Mouse (Mus musculus): ENCODE data around the gene Slc25a33. TPM values are rescaled to one million over a fixed set of nuclear protein-coding genes. Genes with fewer than 3 reads are reported as not detected.

Slc25a33 gene
- total and polyA plus RNA-seq, 3 experiments, result 20.3 to 26.0 (median 22.3) TPM

DNA sequence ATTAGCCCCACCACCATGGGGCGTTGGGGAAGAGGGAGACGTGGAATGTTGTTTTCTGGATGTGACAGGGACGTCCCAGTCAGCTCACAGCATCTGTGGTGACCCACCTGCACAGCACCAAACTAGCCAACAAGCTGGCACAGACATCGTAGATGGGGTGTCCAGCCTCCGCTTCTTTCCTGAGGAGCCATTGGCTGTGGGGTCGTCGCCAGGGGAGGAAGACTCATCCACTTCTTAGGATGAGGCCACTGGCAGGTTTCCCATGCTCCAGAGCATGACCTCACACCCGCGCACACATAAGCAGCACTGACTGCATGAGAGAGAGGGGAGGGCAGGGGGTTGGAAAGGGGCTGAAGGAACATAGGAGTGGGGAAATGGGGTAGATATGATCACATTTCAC, 5.9 kb upstream of the Slc25a33 start:
- H3K4me1 ChIP-seq (ENCODE audit: control insufficient read depth, insufficient read depth, low read length), result peaks cover 17% of the 10 kb centered on the region
- WGBS, result 74% methylated on average over 9 of the region's 9 CpGs
- TF ChIP-seq CTCF (IDR thresholded peaks at IDR 0.05) (no peak), EP300 (IDR thresholded peaks at IDR 0.05; ENCODE audit: insufficient read depth, low read depth, low read length) (no peak), POLR2A (IDR thresholded peaks at IDR 0.05; ENCODE audit: insufficient read depth, low read depth, low read length) (no peak)
- H3K27ac ChIP-seq, result no peak overlapping the region; the same call in 1 of the 2 replicates
- intact Hi-C loops (cut with DNase I), result loop anchor here (5.0 kb wide), 1 partner anchor 312 kb away; no protein-coding TSS in a partner anchor
- no peak for DNase-seq
- no peak overlapping the region for H3K9ac ChIP-seq (ENCODE audit: low read depth, low read length)
- no peaks in the 10 kb centered on the region for H3K27me3 ChIP-seq (ENCODE audit: control insufficient read depth, insufficient read depth, low read length)
- no peaks in the 10 kb centered on the region for H3K79me2 ChIP-seq (replicated peaks; ENCODE audit: control insufficient read depth, insufficient read depth, low read length)
- no peaks in the 10 kb centered on the region for H3K36me3 ChIP-seq (ENCODE audit: control insufficient read depth, insufficient read depth, low read length)
- H3K4me3 ChIP-seq, result no peak overlapping the region

DNA sequence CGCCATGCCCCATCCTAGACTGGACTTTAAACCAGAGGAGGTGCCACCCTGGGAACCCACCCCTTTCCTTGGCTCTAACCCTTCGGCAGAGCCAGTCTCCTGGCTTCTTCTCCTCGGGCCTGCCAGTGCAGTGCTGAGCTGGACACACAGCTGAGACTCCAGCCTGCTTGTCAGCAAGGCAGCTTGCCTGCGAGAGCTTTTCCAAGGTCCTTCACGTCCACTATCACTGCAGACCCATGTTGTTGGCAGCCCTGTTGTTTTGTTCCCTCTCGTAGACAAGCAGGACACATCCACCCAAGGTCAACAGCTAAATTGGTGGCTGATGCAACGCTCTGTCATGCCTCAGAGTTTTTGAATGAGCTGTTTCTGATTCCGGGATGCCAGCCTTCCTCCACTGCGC, 3.0 kb upstream of the Slc25a33 start:
- TF ChIP-seq EP300 (IDR thresholded peaks at IDR 0.05; ENCODE audit: insufficient read depth, low read depth, low read length) (peak; percentile 94), CTCF (IDR thresholded peaks at IDR 0.05) (no peak), POLR2A (IDR thresholded peaks at IDR 0.05; ENCODE audit: insufficient read depth, low read depth, low read length) (peak; percentile 54)
- 0 out of 2 replicates have a peak overlapping the region, but pooled peaks have one; percentile 18 for H3K9ac ChIP-seq (ENCODE audit: low read depth, low read length)
- H3K27me3 ChIP-seq (ENCODE audit: control insufficient read depth, insufficient read depth, low read length), result no peaks in the 10 kb centered on the region
- H3K4me3 ChIP-seq, result no peak overlapping the region
- no peaks in the 10 kb centered on the region for H3K79me2 ChIP-seq (replicated peaks; ENCODE audit: control insufficient read depth, insufficient read depth, low read length)
- WGBS, result 53% methylated on average over 9 of the region's 9 CpGs
- intact Hi-C loops (cut with DNase I), result loop anchor here (5.0 kb wide), 1 partner anchor 315 kb away; no protein-coding TSS in a partner anchor
- peak; percentile 55 to 79 for DNase-seq
- H3K36me3 ChIP-seq (ENCODE audit: control insufficient read depth, insufficient read depth, low read length), result no peaks in the 10 kb centered on the region
- H3K27ac ChIP-seq, result peak overlapping the region; percentile 85
- peaks cover 17% of the 10 kb centered on the region for H3K4me1 ChIP-seq (ENCODE audit: control insufficient read depth, insufficient read depth, low read length)

DNA sequence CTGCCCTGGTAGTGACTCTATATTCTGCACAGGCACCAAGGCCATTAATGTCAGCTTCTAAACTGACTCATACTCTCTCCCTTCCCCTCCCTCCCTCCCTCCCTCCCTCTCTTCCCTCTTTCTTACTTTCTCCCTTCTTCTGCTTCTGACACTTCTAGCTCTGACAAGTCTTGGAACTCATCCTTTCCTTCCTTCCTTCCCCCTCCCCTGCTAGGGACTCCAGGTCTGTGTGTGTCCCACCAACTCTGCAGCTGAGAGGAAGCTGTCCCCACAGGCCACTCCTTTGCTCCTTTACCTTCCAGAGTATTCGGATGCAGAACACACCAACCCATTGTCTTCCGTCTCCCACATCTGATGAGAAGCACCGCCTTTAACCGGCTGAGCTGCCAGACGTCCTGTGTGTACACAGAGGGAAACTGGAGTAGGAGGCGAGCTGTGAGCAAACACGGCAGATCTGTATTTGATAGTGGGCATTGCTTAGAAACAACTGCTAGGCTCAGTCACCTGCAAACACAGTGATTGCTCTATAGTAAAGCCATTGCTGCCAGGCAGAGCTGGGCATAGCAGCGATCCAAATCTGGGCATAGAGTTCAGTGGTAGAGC, 1.8 kb upstream of the Slc25a33 start:
- WGBS, result 24% methylated on average over 8 of the region's 8 CpGs
- DNase-seq, result no peak
- Histone ChIP-seq H3K79me2 (replicated peaks; ENCODE audit: control insufficient read depth, insufficient read depth, low read length) (no peaks in the 10 kb centered on the region), H3K27me3 (ENCODE audit: control insufficient read depth, insufficient read depth, low read length) (no peaks in the 10 kb centered on the region), H3K4me3 (no peak overlapping the region), H3K36me3 (ENCODE audit: control insufficient read depth, insufficient read depth, low read length) (no peaks in the 10 kb centered on the region), H3K9ac (ENCODE audit: low read depth, low read length) (no peak overlapping the region), H3K27ac (peak overlapping the region; percentile 68), H3K4me1 (ENCODE audit: control insufficient read depth, insufficient read depth, low read length) (peaks cover 17% of the 10 kb centered on the region)
- intact Hi-C loops (cut with DNase I), result loop anchor here (5.0 kb wide), 1 partner anchor 316 kb away; no protein-coding TSS in a partner anchor
- no peak for TF ChIP-seq CTCF (IDR thresholded peaks at IDR 0.05)
- TF ChIP-seq EP300 (IDR thresholded peaks at IDR 0.05; ENCODE audit: insufficient read depth, low read depth, low read length), result no peak
- TF ChIP-seq POLR2A (IDR thresholded peaks at IDR 0.05; ENCODE audit: insufficient read depth, low read depth, low read length), result no peak

GRCm38 (mm10) chr4:149775330-149775729, 1.3 kb upstream of the Slc25a33 start:
- Histone ChIP-seq H3K36me3 (ENCODE audit: control insufficient read depth, insufficient read depth, low read length) (no peaks in the 10 kb centered on the region), H3K9ac (ENCODE audit: low read depth, low read length) (no peak overlapping the region), H3K79me2 (replicated peaks; ENCODE audit: control insufficient read depth, insufficient read depth, low read length) (peaks cover 1% of the 10 kb centered on the region; the same call in 1 of the 2 replicates), H3K4me1 (ENCODE audit: control insufficient read depth, insufficient read depth, low read length) (peaks cover 13% of the 10 kb centered on the region), H3K4me3 (no peak overlapping the region), H3K27me3 (ENCODE audit: control insufficient read depth, insufficient read depth, low read length) (no peaks in the 10 kb centered on the region), H3K27ac (peak overlapping the region; percentile 68)
- DNase-seq, result peak; percentile 61 to 80
- TF ChIP-seq EP300 (IDR thresholded peaks at IDR 0.05; ENCODE audit: insufficient read depth, low read depth, low read length), result peak; percentile 44; the same call in 1 of the 2 replicates
- no peak for TF ChIP-seq CTCF (IDR thresholded peaks at IDR 0.05)
- intact Hi-C loops (cut with DNase I), result loop anchor here (5.0 kb wide), 1 partner anchor 317 kb away; no protein-coding TSS in a partner anchor
- WGBS, result 54% methylated on average over 7 of the region's 7 CpGs

DNA sequence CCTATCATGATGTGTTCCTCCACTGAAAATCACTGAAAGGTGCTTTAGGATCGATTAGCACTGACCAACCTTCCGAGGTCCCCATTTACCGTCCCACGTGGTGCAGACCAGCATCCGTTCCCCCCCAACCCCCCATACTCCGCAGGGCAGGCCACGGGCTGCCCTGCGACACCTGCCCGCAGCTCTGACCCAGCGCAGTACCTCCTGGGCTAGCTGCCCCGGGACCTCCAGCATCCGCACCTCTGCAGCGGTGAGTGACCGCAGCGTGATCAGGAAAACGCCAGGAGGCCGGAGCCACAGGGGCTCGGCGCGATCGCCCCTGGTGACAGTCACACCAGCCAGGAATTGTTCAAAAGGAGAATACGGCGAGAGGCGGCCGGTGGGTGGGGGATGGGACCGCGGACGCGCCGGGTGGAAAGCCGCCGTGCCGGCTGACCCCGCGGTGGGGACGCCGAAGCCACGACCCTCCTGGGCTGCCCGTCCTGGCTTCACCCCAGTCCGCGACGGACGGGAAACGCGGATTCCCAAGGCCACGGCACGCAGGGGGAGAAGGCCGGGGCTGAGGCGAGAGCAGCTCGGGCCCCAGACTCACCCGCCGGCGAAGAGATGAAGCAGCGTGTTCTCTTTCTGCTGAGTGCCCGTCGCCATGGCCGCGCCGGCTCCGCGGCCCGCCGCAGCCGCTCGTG, 526 bp downstream of the Slc25a33 start:
- H3K79me2 ChIP-seq (replicated peaks; ENCODE audit: control insufficient read depth, insufficient read depth, low read length), result peaks cover 4% of the 10 kb centered on the region; the same call in 1 of the 2 replicates
- H3K27me3 ChIP-seq (ENCODE audit: control insufficient read depth, insufficient read depth, low read length), result no peaks in the 10 kb centered on the region
- DNase-seq, result no peak
- peak overlapping the region; percentile 91 for H3K9ac ChIP-seq (ENCODE audit: low read depth, low read length)
- no peaks in the 10 kb centered on the region for H3K36me3 ChIP-seq (ENCODE audit: control insufficient read depth, insufficient read depth, low read length)
- H3K4me1 ChIP-seq (ENCODE audit: control insufficient read depth, insufficient read depth, low read length), result peaks cover 10% of the 10 kb centered on the region
- H3K4me3 ChIP-seq, result peak overlapping the region; percentile 74
- 1% methylated on average over 64 of the region's 65 CpGs for WGBS
- intact Hi-C loops (cut with DNase I), result no loop called here
- TF ChIP-seq CTCF (IDR thresholded peaks at IDR 0.05) (no peak), POLR2A (IDR thresholded peaks at IDR 0.05; ENCODE audit: insufficient read depth, low read depth, low read length) (no peak), EP300 (IDR thresholded peaks at IDR 0.05; ENCODE audit: insufficient read depth, low read depth, low read length) (no peak)
- H3K27ac ChIP-seq, result peak overlapping the region; percentile 91

- H3K27ac ChIP-seq, result peak overlapping the region; percentile 91
- H3K9ac ChIP-seq (ENCODE audit: low read depth, low read length), result no peak overlapping the region
- 41% methylated on average over 2 of the region's 2 CpGs for WGBS
- intact Hi-C loops (cut with DNase I), result no loop called here
- DNase-seq, result no peak
- no peaks in the 10 kb centered on the region for H3K36me3 ChIP-seq (ENCODE audit: control insufficient read depth, insufficient read depth, low read length)
- peaks cover 9% of the 10 kb centered on the region for H3K4me1 ChIP-seq (ENCODE audit: control insufficient read depth, insufficient read depth, low read length)
- TF ChIP-seq CTCF (IDR thresholded peaks at IDR 0.05), result peak; percentile 59
- TF ChIP-seq EP300 (IDR thresholded peaks at IDR 0.05; ENCODE audit: insufficient read depth, low read depth, low read length), result 0 out of 2 replicates have a peak, but pooled peaks have one; percentile 27
- no peak for TF ChIP-seq POLR2A (IDR thresholded peaks at IDR 0.05; ENCODE audit: insufficient read depth, low read depth, low read length)
- H3K79me2 ChIP-seq (replicated peaks; ENCODE audit: control insufficient read depth, insufficient read depth, low read length), result peaks cover 4% of the 10 kb centered on the region; the same call in 1 of the 2 replicates
- peak overlapping the region; percentile 74; the same call in 1 of the 2 replicates for H3K4me3 ChIP-seq
- no peaks in the 10 kb centered on the region for H3K27me3 ChIP-seq (ENCODE audit: control insufficient read depth, insufficient read depth, low read length)
Measured at GRCm38 (mm10) chr4:149772394-149772793, 1.7 kb downstream of the Slc25a33 start.
